Mouse (Mus musculus) erythroblast, adult 5-6 weeks (primary cell): ENCODE measurements around the gene Taf11. TPM values are rescaled to one million over a fixed set of nuclear protein-coding genes. Genes with fewer than 3 reads are reported as not detected.

Source experiments
- ATAC-seq: replicated peaks from 2 replicates; pipeline ENCODE4 v1.8.0; 2016; ENCODE audit warnings: moderate number of reproducible peaks, mild to moderate bottlenecking, moderate TSS enrichment, inconsistent platforms; ENCODE audit not compliant: poor library complexity, low FRiP score, severe bottlenecking
- total RNA-seq, 2 experiments: library from RNA; stranded (forward) in 1 of 2; stranded (reverse) in 1 of 2; fragments of 150-400 nt in 1 of 2; fragments of 200-764, 138-1000 nt in 1 of 2; gene quantifications; 2 replicates each; pipeline versions ENCODE4 v1.2.3 to v1.2.4; 2015 to 2017; ENCODE audit warnings: low replicate concordance in 2 of 2

The Taf11 gene
- total RNA-seq (2015; ENCODE audit: low replicate concordance) (5.2 and 9.8 TPM in 2 replicates), total RNA-seq (2017; ENCODE audit: low replicate concordance) (5.4 and 8.5 TPM in 2 replicates)

- peak; percentile 34 for ATAC-seq
Observed at GRCm38 (mm10) chr17:27909622-27910500, at the start of gene Taf11. TSS of gene Taf11 (minus strand) at chr17:27909844.

GRCm38 (mm10) chr17:27957649-27958048 lies 48.0 kb upstream of the Taf11 start:
- ATAC-seq: no peak

- no peak for ATAC-seq
Observed at GRCm38 (mm10) chr17:27954629-27955402, 45.2 kb upstream of the Taf11 start.

GRCm38 (mm10) chr17:27953136-27953535 lies 43.5 kb upstream of the Taf11 start:
- no peak for ATAC-seq

- ATAC-seq: no peak
Observed at GRCm38 (mm10) chr17:27947155-27947554, 37.5 kb upstream of the Taf11 start.

GRCm38 (mm10) chr17:27946371-27946770 lies 36.7 kb upstream of the Taf11 start:
- ATAC-seq: no peak

- ATAC-seq: no peak
Observed at GRCm38 (mm10) chr17:27945546-27946216, 36.0 kb upstream of the Taf11 start.

GRCm38 (mm10) chr17:27942131-27942530 lies 32.5 kb upstream of the Taf11 start:
- no peak for ATAC-seq

GRCm38 (mm10) chr17:27941698-27942097 lies 32.1 kb upstream of the Taf11 start:
- ATAC-seq: no peak

- no peak for ATAC-seq
Observed at GRCm38 (mm10) chr17:27941178-27941577, 31.5 kb upstream of the Taf11 start.

- ATAC-seq: no peak
Observed at GRCm38 (mm10) chr17:27940352-27940751, 30.7 kb upstream of the Taf11 start.

- ATAC-seq: no peak
Observed at GRCm38 (mm10) chr17:27939028-27939427, 29.4 kb upstream of the Taf11 start.

- ATAC-seq: no peak
Observed at GRCm38 (mm10) chr17:27938121-27938754, 28.6 kb upstream of the Taf11 start.

- ATAC-seq: no peak
Observed at GRCm38 (mm10) chr17:27937054-27937615, 27.5 kb upstream of the Taf11 start.

- ATAC-seq: no peak
Observed at GRCm38 (mm10) chr17:27935091-27935490, 25.4 kb upstream of the Taf11 start.

- ATAC-seq: no peak
Observed at GRCm38 (mm10) chr17:27934136-27934910, 24.7 kb upstream of the Taf11 start.

GRCm38 (mm10) chr17:27931826-27932225 lies 22.2 kb upstream of the Taf11 start:
- no peak for ATAC-seq

- no peak for ATAC-seq
Observed at GRCm38 (mm10) chr17:27930291-27930690, 20.6 kb upstream of the Taf11 start.

- ATAC-seq: no peak
Observed at GRCm38 (mm10) chr17:27925504-27925903, 15.9 kb upstream of the Taf11 start.
